8 mouse cellular contexts compared by ENCODE assay signal in the genomic region with DNA sequence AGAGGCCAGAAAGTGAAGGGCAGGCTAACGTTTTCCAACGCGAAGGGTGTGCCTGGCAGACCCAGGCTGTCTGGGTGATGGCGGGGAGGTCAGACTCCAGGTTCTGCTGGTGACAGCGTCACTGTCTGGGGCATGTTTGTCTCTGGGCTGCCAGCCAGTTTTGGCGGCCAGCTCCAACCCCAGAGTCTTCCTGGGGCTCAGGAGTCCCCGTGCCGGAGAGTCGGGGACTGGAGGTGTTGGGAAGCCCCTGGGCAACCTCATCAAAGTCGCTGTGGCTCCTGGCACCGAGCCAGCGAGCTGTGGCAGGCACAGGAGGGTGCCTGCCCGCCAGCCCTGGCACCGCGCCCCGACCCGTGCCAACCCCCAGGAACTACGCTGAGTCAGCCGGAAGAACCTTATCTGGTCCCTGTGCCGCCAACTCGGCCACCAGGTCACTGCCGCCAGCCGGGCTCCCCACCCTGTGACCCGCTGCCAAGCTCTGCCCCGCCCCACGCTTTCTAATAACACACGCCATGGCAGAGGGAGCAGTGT. TPM values are rescaled to one million over a fixed set of nuclear protein-coding genes. Genes with fewer than 3 reads are reported as not detected.
DNase-seq lines count a peak whose midpoint lies in the region; ATAC-seq lines count a peak whose summit lies in the region.

No protein-coding gene starts in this region.

- WGBS in liver, embryonic 11.5 days: 75% methylated on average over 27 of the region's 27 CpGs

- peak overlapping the region; percentile 6; the same call in 1 of the 2 replicates for H3K4me2 ChIP-seq in liver, embryonic 11.5 days

- peak overlapping the region; percentile 34; the same call in 1 of the 2 replicates for H3K9ac ChIP-seq in liver, embryonic 11.5 days (ENCODE audit: low read depth, low read length)

- peaks cover 49% of the 10 kb centered on the region for H3K4me1 ChIP-seq in erythroblast, embryonic 14.5 days (ENCODE audit: control insufficient read depth)
- H3K4me1 ChIP-seq in liver, embryonic 11.5 days (replicated peaks; ENCODE audit: control insufficient read depth, insufficient read depth, low read length): peaks cover 71% of the 10 kb centered on the region

- peaks cover 45% of the 10 kb centered on the region for H3K36me3 ChIP-seq in erythroblast, embryonic 14.5 days (ENCODE audit: control insufficient read depth)
- peaks cover 19% of the 10 kb centered on the region for H3K36me3 ChIP-seq in liver, embryonic 11.5 days (ENCODE audit: control insufficient read depth, insufficient read depth, low read length)

- 0 out of 2 replicates have a peak, but pooled peaks have one; percentile 17 for ATAC-seq in liver, embryonic 11.5 days (replicated peaks; ENCODE audit: low FRiP score)

- H3K27ac ChIP-seq in liver, embryonic 11.5 days (ENCODE audit: low read depth, low read length): peak overlapping the region; percentile 36

- DNase-seq in CD8-positive naive resting alpha-beta T cell, adult 2 months (ENCODE audit: low read depth in 2 of 2, low spot score in 2 of 2): peak; percentile 80 to 84
- peak; percentile 95 for DNase-seq in adrenal gland, adult 2 months
- DNase-seq in heart, postnatal 4 days: peak; percentile 92
- no peak for DNase-seq in liver, embryonic 11.5 days (ENCODE audit: low spot score)
- DNase-seq in naive thymus-derived CD4-positive, alpha-beta T cell, adult 2 months (ENCODE audit: low read depth): peak; percentile 90
- DNase-seq in urinary bladder, adult 2 months (ENCODE audit: low spot score): peak; percentile 84
- DNase-seq in c-Kit-positive CD71-positive TER-119-positive erythroid progenitor cells, embryonic 14.5 days (ENCODE audit: low spot score): no peak

- no peaks in the 10 kb centered on the region for H3K9me3 ChIP-seq in erythroblast, embryonic 14.5 days (ENCODE audit: control insufficient read depth, low read length)
- no peaks in the 10 kb centered on the region for H3K9me3 ChIP-seq in liver, embryonic 11.5 days (ENCODE audit: control insufficient read depth, low read length)

- peak overlapping the region; percentile 12 for H3K4me3 ChIP-seq in erythroblast, embryonic 14.5 days (replicated peaks)
- no peak overlapping the region for H3K4me3 ChIP-seq in liver, embryonic 11.5 days (ENCODE audit: low read depth, low read length)

- no peaks in the 10 kb centered on the region for H3K27me3 ChIP-seq in erythroblast, embryonic 14.5 days (ENCODE audit: control insufficient read depth)
- no peaks in the 10 kb centered on the region for H3K27me3 ChIP-seq in liver, embryonic 11.5 days (replicated peaks; ENCODE audit: control insufficient read depth, insufficient read depth, low read length)

RNA-seq across cellular contexts. Expression of gene Arid3a, which starts 10.1 kb away (rescaled TPM):
- total RNA-seq in adrenal gland, adult 2 months (2021): 1 to 10 TPM; 4.6 to 6.5 TPM
- 5.9 and 9.1 TPM in 2 replicates for polyA plus RNA-seq in adrenal gland, adult 2 months (2012; rRNA removed)
- 1.0 and 1.4 TPM in 2 replicates for polyA plus RNA-seq in erythroblast, embryonic 14.5 days (2012)
- 1 to 10 TPM; 4.2 to 4.3 TPM for total RNA-seq in heart, postnatal 4 days (2021)
- polyA plus RNA-seq in liver, embryonic 11.5 days (2014; fragmentation: Nextera tagmentation; extraction: Ambion mirVana): 10.8 and 12.4 TPM in 2 replicates
- 3.8 and 4.1 TPM in 2 replicates for polyA plus RNA-seq in urinary bladder, adult 2 months (2012; rRNA removed)

RNA-seq across cellular contexts. Expression of gene R3hdm4, which starts 16.0 kb away (rescaled TPM):
- 10 to 100 TPM; 87.8 to 93.5 TPM for total RNA-seq in adrenal gland, adult 2 months (2021)
- 197 and 231 TPM in 2 replicates for polyA plus RNA-seq in adrenal gland, adult 2 months (2012; rRNA removed)
- polyA plus RNA-seq in erythroblast, embryonic 14.5 days (2012): 9.9 and 13.0 TPM in 2 replicates
- 100 to 1,000 TPM in 1 of 2 experiments, 10 to 100 TPM in 1; 91.0 to 100 TPM for total RNA-seq in heart, postnatal 4 days (2021)
- 99.4 and 104 TPM in 2 replicates for polyA plus RNA-seq in liver, embryonic 11.5 days (2014; fragmentation: Nextera tagmentation; extraction: Ambion mirVana)
- 140 and 147 TPM in 2 replicates for polyA plus RNA-seq in urinary bladder, adult 2 months (2012; rRNA removed)

RNA-seq across cellular contexts. Expression of gene Kiss1r, which starts 20.2 kb away (rescaled TPM):
- 1 to 10 TPM; 1.4 TPM for total RNA-seq in adrenal gland, adult 2 months (2021)
- polyA plus RNA-seq in adrenal gland, adult 2 months (2012; rRNA removed): 11.8 and 15.1 TPM in 2 replicates
- 0.01 TPM in 1 of 2 replicates, not detected in the other for polyA plus RNA-seq in erythroblast, embryonic 14.5 days (2012)
- under 1 TPM; 0.25 to 0.33 TPM for total RNA-seq in heart, postnatal 4 days (2021)
- 0.66 and 0.75 TPM in 2 replicates for polyA plus RNA-seq in liver, embryonic 11.5 days (2014; fragmentation: Nextera tagmentation; extraction: Ambion mirVana)
- 5.5 and 5.7 TPM in 2 replicates for polyA plus RNA-seq in urinary bladder, adult 2 months (2012; rRNA removed)

RNA-seq across cellular contexts. Expression of gene Wdr18, which starts 23.0 kb away (rescaled TPM):
- total RNA-seq in adrenal gland, adult 2 months (2021): 10 to 100 TPM; 29.4 to 31.5 TPM
- 66.1 and 66.8 TPM in 2 replicates for polyA plus RNA-seq in adrenal gland, adult 2 months (2012; rRNA removed)
- polyA plus RNA-seq in erythroblast, embryonic 14.5 days (2012): 4.4 and 4.9 TPM in 2 replicates
- 10 to 100 TPM; 25.5 to 28.5 TPM for total RNA-seq in heart, postnatal 4 days (2021)
- 164 and 171 TPM in 2 replicates for polyA plus RNA-seq in liver, embryonic 11.5 days (2014; fragmentation: Nextera tagmentation; extraction: Ambion mirVana)
- polyA plus RNA-seq in urinary bladder, adult 2 months (2012; rRNA removed): 23.5 and 25.0 TPM in 2 replicates

RNA-seq across cellular contexts. Expression of gene Gm26602, which starts 26.3 kb away (rescaled TPM):
- total RNA-seq in adrenal gland, adult 2 months (2021): not detected
- polyA plus RNA-seq in adrenal gland, adult 2 months (2012; rRNA removed): not detected in 2 replicates
- polyA plus RNA-seq in erythroblast, embryonic 14.5 days (2012): 0.21 TPM in 1 of 2 replicates, not detected in the other
- not detected for total RNA-seq in heart, postnatal 4 days (2021)
- 7.4 TPM in 1 of 2 replicates, not detected in the other for polyA plus RNA-seq in liver, embryonic 11.5 days (2014; fragmentation: Nextera tagmentation; extraction: Ambion mirVana)
- not detected in 2 replicates for polyA plus RNA-seq in urinary bladder, adult 2 months (2012; rRNA removed)

Comparison
In these comparisons a context has a peak if more than half of its experiments do, and no peak if none do; other contexts are left out.
1. DNase-seq: peak in CD8-positive naive resting alpha-beta T cell, adult 2 months (2 of 2), adrenal gland, adult 2 months (single experiment), heart, postnatal 4 days (single experiment), naive thymus-derived CD4-positive, alpha-beta T cell, adult 2 months (single experiment) and urinary bladder, adult 2 months (single experiment); none in liver, embryonic 11.5 days (single experiment) and c-Kit-positive CD71-positive TER-119-positive erythroid progenitor cells, embryonic 14.5 days (single experiment).